Mouse (Mus musculus) CD4-positive naive resting alpha-beta T cell, adult 76 days (primary cell): Measurements from ENCODE around the gene Map4. TPM values are rescaled to one million over a fixed set of nuclear protein-coding genes. Genes with fewer than 3 reads are reported as not detected.

Experiments
- total RNA-seq: library from RNA; stranded (reverse); gene quantifications from one replicate; pipeline ENCODE4 v1.2.4, GENCODE M21; 2023

Map4 gene
- 69.6 TPM for total RNA-seq

GRCm38 (mm10) chr9:109931257-109932171 lies at the start of gene Map4:
Map4 (plus strand) TSS chr9:109931460.

GRCm38 (mm10) chr9:110116977-110117778 lies 185.9 kb downstream of the Map4 start, which contains the start of gene Smarcc1:
Smarcc1 (plus strand) TSS chr9:110117708.

GRCm38 (mm10) chr9:110117779-110118139 lies 186.5 kb downstream of the Map4 start, which contains the start of gene Dhx30:
Dhx30 (minus strand) TSS chr9:110117830.

Other genes starting within 250 kb of the Map4 start
- gene Fbxw18, start 228.8 kb upstream of the Map4 start, total RNA-seq, result not detected
- gene Fbxw26, start 185.4 kb upstream of the Map4 start, total RNA-seq, result not detected
- not detected for gene Fbxw27, start 140.8 kb upstream of the Map4 start, total RNA-seq
- gene Spink8, start 119.2 kb upstream of the Map4 start, total RNA-seq, result not detected
- 8.8 TPM for gene Nme6, start 98.7 kb upstream of the Map4 start, total RNA-seq
- 2.4 TPM for gene Camp, start 81.8 kb upstream of the Map4 start, total RNA-seq
- gene Cdc25a, start 55.9 kb upstream of the Map4 start, total RNA-seq, result 10.4 TPM
- 50.9 TPM for gene Smarcc1, start 186.2 kb downstream of the Map4 start, total RNA-seq
- 120 TPM for gene Dhx30, start 186.4 kb downstream of the Map4 start, total RNA-seq